ENCODE assay signal across 26 mouse cellular contexts in genomic region chr13:76109069-76109824, GRCm38 (mm10). TPM values are rescaled to one million over a fixed set of nuclear protein-coding genes. Genes with fewer than 3 reads are reported as not detected.
DNase-seq lines count a peak whose midpoint lies in the region; ATAC-seq and TF ChIP-seq lines count a peak whose summit lies in the region.
"Had no signal": no experiment of that assay in that cellular context is flagged by ENCODE, and none has a peak within 500 bp of the region (broad histone marks: within the 10 kb centered on the region; RNA-seq: fewer than 3 reads in every experiment).

No protein-coding gene starts in this region.

- WGBS in liver, embryonic 11.5 days = 84% methylated on average over 18 of the region's 18 CpGs
- WGBS in liver, embryonic 12.5 days (ENCODE audit: insufficient replicate concordance) = 81% methylated on average over 18 of the region's 18 CpGs
- WGBS in liver, embryonic 15.5 days (ENCODE audit: insufficient replicate concordance) = 79% methylated on average over 18 of the region's 18 CpGs
- 68% methylated on average over 18 of the region's 18 CpGs for WGBS in liver, postnatal 0 days (ENCODE audit: insufficient replicate concordance)

- H3K27ac ChIP-seq in liver, embryonic 11.5 days (ENCODE audit: low read depth, low read length) = no peak overlapping the region
- H3K27ac ChIP-seq in liver, embryonic 12.5 days = no peak overlapping the region
- H3K27ac ChIP-seq in liver, embryonic 15.5 days (replicated peaks) = no peak overlapping the region
- peak overlapping the region; percentile 91 for H3K27ac ChIP-seq in liver, postnatal 0 days (ENCODE audit: low read depth)
- H3K27ac ChIP-seq: embryonic facial prominence, embryonic 13.5 days; embryonic facial prominence, embryonic 15.5 days; forebrain, embryonic 10.5 days; forebrain, embryonic 12.5 days had no signal

- DNase-seq in liver, embryonic 11.5 days (ENCODE audit: low spot score) = no peak
- peak; percentile 26 for DNase-seq in liver, postnatal 0 days
- no peak for DNase-seq in gastrocnemius, postnatal 4 days (ENCODE audit: low spot score in 2 of 2)
- no peak for DNase-seq in right cerebral cortex, postnatal 25 days
- no peak for DNase-seq in cerebellum, postnatal 10 days
- DNase-seq: adrenal gland, adult 8-10 months; adrenal gland, postnatal 14 days; adrenal gland, postnatal 36 days; cerebellum, adult 11-12 months; cerebellum, adult 2 months; cerebellum, adult 9-11 months; cerebellum, postnatal 36 days; embryo, embryonic 11 days had no signal

- TF ChIP-seq CTCF in liver, postnatal 0 days (IDR thresholded peaks at IDR 0.05; ENCODE audit: low read depth) = no peak

- no peak overlapping the region for H3K4me3 ChIP-seq in liver, embryonic 11.5 days (ENCODE audit: low read depth, low read length)
- H3K4me3 ChIP-seq in liver, embryonic 12.5 days = no peak overlapping the region
- H3K4me3 ChIP-seq in liver, embryonic 15.5 days (replicated peaks) = no peak overlapping the region
- H3K4me3 ChIP-seq in liver, postnatal 0 days (ENCODE audit: low read depth, low read length) = no peak overlapping the region
- H3K4me3 ChIP-seq: embryonic facial prominence, embryonic 13.5 days; embryonic facial prominence, embryonic 15.5 days; erythroblast, embryonic 14.5 days; forebrain, embryonic 10.5 days; forebrain, embryonic 12.5 days had no signal

- peaks cover 4% of the 10 kb centered on the region; the same call in 1 of the 2 replicates for H3K36me3 ChIP-seq in liver, embryonic 11.5 days (ENCODE audit: control insufficient read depth, insufficient read depth, low read length)
- peaks cover 54% of the 10 kb centered on the region for H3K36me3 ChIP-seq in liver, embryonic 12.5 days
- peaks cover 20% of the 10 kb centered on the region for H3K36me3 ChIP-seq in liver, embryonic 15.5 days (replicated peaks)
- H3K36me3 ChIP-seq in liver, postnatal 0 days (replicated peaks; ENCODE audit: insufficient read depth, low read length) = peaks cover 8% of the 10 kb centered on the region

- H3K9me3 ChIP-seq in liver, embryonic 11.5 days (ENCODE audit: control insufficient read depth, low read length) = no peaks in the 10 kb centered on the region
- no peaks in the 10 kb centered on the region for H3K9me3 ChIP-seq in liver, embryonic 12.5 days (replicated peaks)
- H3K9me3 ChIP-seq in liver, embryonic 15.5 days (replicated peaks) = no peaks in the 10 kb centered on the region
- H3K9me3 ChIP-seq in liver, postnatal 0 days (ENCODE audit: low read length) = no peaks in the 10 kb centered on the region
- H3K9me3 ChIP-seq: embryonic facial prominence, embryonic 13.5 days; embryonic facial prominence, embryonic 15.5 days; forebrain, embryonic 10.5 days; forebrain, embryonic 12.5 days had no signal

- 0 out of 2 replicates have a peak, but pooled peaks have one; percentile 34 for ATAC-seq in liver, embryonic 11.5 days (replicated peaks; ENCODE audit: low FRiP score)
- peak; percentile 44; the same call in 1 of the 2 replicates for ATAC-seq in liver, embryonic 12.5 days
- ATAC-seq in liver, embryonic 15.5 days (ENCODE audit: insufficient read depth) = peak; percentile 60
- ATAC-seq in liver, postnatal 0 days = peak; percentile 97
- no peak for ATAC-seq in monocyte, adult 5-6 weeks (replicated peaks; ENCODE audit: insufficient number of reproducible peaks, low FRiP score, low TSS enrichment, poor library complexity, severe bottlenecking)
- ATAC-seq: forebrain, embryonic 14.5 days; forebrain, embryonic 16.5 days had no signal

- no peaks in the 10 kb centered on the region for H3K27me3 ChIP-seq in liver, embryonic 11.5 days (replicated peaks; ENCODE audit: control insufficient read depth, insufficient read depth, low read length)
- no peaks in the 10 kb centered on the region for H3K27me3 ChIP-seq in liver, embryonic 12.5 days (replicated peaks)
- no peaks in the 10 kb centered on the region for H3K27me3 ChIP-seq in liver, embryonic 15.5 days
- H3K27me3 ChIP-seq in liver, postnatal 0 days (ENCODE audit: insufficient read depth, low read length) = no peaks in the 10 kb centered on the region
- H3K27me3 ChIP-seq: embryonic facial prominence, embryonic 13.5 days; embryonic facial prominence, embryonic 15.5 days; forebrain, embryonic 12.5 days had no signal

- no peak overlapping the region for H3K9ac ChIP-seq in liver, embryonic 11.5 days (ENCODE audit: low read depth, low read length)
- H3K9ac ChIP-seq in liver, embryonic 12.5 days = no peak overlapping the region
- no peak overlapping the region for H3K9ac ChIP-seq in liver, embryonic 15.5 days
- H3K9ac ChIP-seq in liver, postnatal 0 days (replicated peaks) = peak overlapping the region; percentile 22; the same call in 1 of the 2 replicates
- H3K9ac ChIP-seq: embryonic facial prominence, embryonic 13.5 days; embryonic facial prominence, embryonic 15.5 days; forebrain, embryonic 12.5 days had no signal

- H3K4me2 ChIP-seq in liver, embryonic 11.5 days = no peak overlapping the region
- H3K4me2 ChIP-seq in liver, embryonic 12.5 days = no peak overlapping the region
- no peak overlapping the region for H3K4me2 ChIP-seq in liver, embryonic 15.5 days
- no peak overlapping the region for H3K4me2 ChIP-seq in liver, postnatal 0 days (ENCODE audit: low read depth, low read length)
- H3K4me2 ChIP-seq: embryonic facial prominence, embryonic 13.5 days; embryonic facial prominence, embryonic 15.5 days; forebrain, embryonic 12.5 days had no signal

- TF ChIP-seq EP300 in liver, postnatal 0 days (IDR thresholded peaks at IDR 0.05; ENCODE audit: low read depth) = no peak

- no peaks in the 10 kb centered on the region for H3K4me1 ChIP-seq in liver, embryonic 11.5 days (replicated peaks; ENCODE audit: control insufficient read depth, insufficient read depth, low read length)
- no peaks in the 10 kb centered on the region for H3K4me1 ChIP-seq in liver, embryonic 12.5 days
- H3K4me1 ChIP-seq in liver, embryonic 15.5 days (replicated peaks) = no peaks in the 10 kb centered on the region
- no peaks in the 10 kb centered on the region for H3K4me1 ChIP-seq in liver, postnatal 0 days (ENCODE audit: insufficient read depth)
- H3K4me1 ChIP-seq: embryonic facial prominence, embryonic 13.5 days; embryonic facial prominence, embryonic 15.5 days; forebrain, embryonic 10.5 days; forebrain, embryonic 12.5 days had no signal

RNA-seq across cellular contexts. Expression of gene Ttc37, which starts 10.7 kb away (rescaled TPM):
- polyA plus RNA-seq in liver, embryonic 11.5 days (2014; fragmentation: Nextera tagmentation; extraction: Ambion mirVana) = 12.5 and 15.1 TPM in 2 replicates
- polyA plus RNA-seq in liver, embryonic 12.5 days (2016; fragmentation: Nextera tagmentation; extraction: Ambion mirVana) = 9.5 and 10.1 TPM in 2 replicates
- 4.4 and 4.6 TPM in 2 replicates for polyA plus RNA-seq in liver, embryonic 15.5 days (2015; fragmentation: Nextera tagmentation; extraction: Ambion mirVana)
- polyA plus RNA-seq in liver, postnatal 0 days (2015; fragmentation: Nextera tagmentation; extraction: Ambion mirVana) = 3.4 and 3.5 TPM in 2 replicates
- 10 to 100 TPM; 17.5 to 19.4 TPM for total RNA-seq in gastrocnemius, postnatal 4 days (2021)
- total RNA-seq in monocyte, adult 5-6 weeks (2017) = 19.1 to 33.6 TPM (median 32.7 TPM) in 3 replicates

RNA-seq across cellular contexts. Expression of gene Arsk, which starts 10.8 kb away (rescaled TPM):
- polyA plus RNA-seq in liver, embryonic 11.5 days (2014; fragmentation: Nextera tagmentation; extraction: Ambion mirVana) = 5.0 and 5.1 TPM in 2 replicates
- polyA plus RNA-seq in liver, embryonic 12.5 days (2016; fragmentation: Nextera tagmentation; extraction: Ambion mirVana) = 2.8 and 3.3 TPM in 2 replicates
- 2.2 and 2.8 TPM in 2 replicates for polyA plus RNA-seq in liver, embryonic 15.5 days (2015; fragmentation: Nextera tagmentation; extraction: Ambion mirVana)
- 3.2 and 4.4 TPM in 2 replicates for polyA plus RNA-seq in liver, postnatal 0 days (2015; fragmentation: Nextera tagmentation; extraction: Ambion mirVana)
- 1 to 10 TPM; 5.4 to 6.9 TPM for total RNA-seq in gastrocnemius, postnatal 4 days (2021)
- 13.9 to 16.9 TPM (median 14.6 TPM) in 3 replicates for total RNA-seq in monocyte, adult 5-6 weeks (2017)

RNA-seq across cellular contexts. Expression of gene Gpr150, which starts 52.5 kb away (rescaled TPM):
- polyA plus RNA-seq in liver, embryonic 11.5 days (2014; fragmentation: Nextera tagmentation; extraction: Ambion mirVana) = 2.9 and 3.6 TPM in 2 replicates
- 5.9 and 6.2 TPM in 2 replicates for polyA plus RNA-seq in liver, embryonic 12.5 days (2016; fragmentation: Nextera tagmentation; extraction: Ambion mirVana)
- 2.7 and 3.2 TPM in 2 replicates for polyA plus RNA-seq in liver, embryonic 15.5 days (2015; fragmentation: Nextera tagmentation; extraction: Ambion mirVana)
- polyA plus RNA-seq in liver, postnatal 0 days (2015; fragmentation: Nextera tagmentation; extraction: Ambion mirVana) = 0.18 and 0.47 TPM in 2 replicates
- not detected for total RNA-seq in gastrocnemius, postnatal 4 days (2021)
- total RNA-seq in monocyte, adult 5-6 weeks (2017) = not detected in 3 replicates
- total RNA-seq: adrenal gland, adult 18-20 months; adrenal gland, postnatal 14 days; adrenal gland, postnatal 36 days; MEL had no signal
- polyA plus RNA-seq: C2C12; embryonic facial prominence, embryonic 13.5 days; embryonic facial prominence, embryonic 15.5 days had no signal
